Mouse (Mus musculus) CH12.LX (cell line): Measurements from ENCODE around the gene Clpb.

ENCODE experiments used
- CTCF ChIP-seq, 2 experiments: IDR thresholded peaks in 1 of 2; conservative IDR thresholded peaks in 1 of 2; 2 replicates each; pipeline ENCODE4 v1.5.1; 2011 to 2012; ENCODE audit warnings: low read depth in 2 of 2, low read length in 2 of 2, improper control_type of control experiment in 1 of 2, inconsistent platforms in 1 of 2, mild to moderate bottlenecking in 1 of 2, moderate library complexity in 1 of 2
- EP300 ChIP-seq: IDR thresholded peaks from 2 replicates; pipeline ENCODE4 v1.6.1; 2011; ENCODE audit warnings: low read length, improper control_type of control experiment
- POLR2A ChIP-seq: IDR thresholded peaks from 2 replicates; pipeline ENCODE4 v1.6.1; 2011; ENCODE audit warnings: low read depth, mild to moderate bottlenecking, improper control_type of control experiment, low read length
- POLR2AphosphoS2 ChIP-seq: IDR thresholded peaks from 2 replicates; pipeline ENCODE4 v1.6.1; 2011; ENCODE audit warnings: low read depth, low read length, improper control_type of control experiment
- SMC3 ChIP-seq: IDR thresholded peaks from 2 replicates; pipeline ENCODE4 v1.6.1; 2011; ENCODE audit warnings: low read depth, low read length, improper control_type of control experiment
- ZC3H11A ChIP-seq: IDR thresholded peaks from 2 replicates; pipeline ENCODE4 v1.6.1; 2012; ENCODE audit warnings: low read depth, mild to moderate bottlenecking, inconsistent platforms, low read length, improper control_type of control experiment

- TF ChIP-seq POLR2A (no peak), ZC3H11A (no peak), SMC3 (no peak), EP300 (no peak), CTCF (conservative IDR thresholded peaks at IDR 0.05 in 1 of 2, IDR thresholded peaks at IDR 0.05 in 1 of 2; ENCODE audit: low read depth in 2 of 2, low read length in 2 of 2) (no peak), POLR2AphosphoS2 (no peak)
These were observed 83.3 kb downstream of the Clpb start for GRCm38 (mm10) chr7:101746559-101747334.
